Mouse (Mus musculus): ENCODE data around the gene Ube2e1. TPM values are rescaled to one million over a fixed set of nuclear protein-coding genes. Genes with fewer than 3 reads are reported as not detected.
A peak's percentile ranks its signal among the peaks of the same experiment; 100 is the strongest.
"Not testable (repeated sequence)": the region's sequence is repeated elsewhere in the genome, so short reads cannot be mapped to it uniquely, and the experiment has no call there.

Gene Ube2e1
- total RNA-seq, 2 experiments from 2014 or later = 71.8 to 75.0 TPM

- no peak for DNase-seq
Observed at GRCm38 (mm10) chr14:18261203-18261602, 70.5 kb downstream of the Ube2e1 start.

- no peak for DNase-seq
Observed at GRCm38 (mm10) chr14:18242638-18243130, 89.0 kb downstream of the Ube2e1 start.

- DNase-seq = no peak
Observed at GRCm38 (mm10) chr14:18241786-18242185, 89.9 kb downstream of the Ube2e1 start.

GRCm38 (mm10) chr14:18240132-18240531 lies 91.5 kb downstream of the Ube2e1 start:
- DNase-seq = no peak

- peak; percentile 99 for DNase-seq
Observed at GRCm38 (mm10) chr14:18238750-18239731, 92.6 kb downstream of the Ube2e1 start, which contains the start of gene Nr1d2. Gene Nr1d2 (minus strand): TSS chr14:18239127.

GRCm38 (mm10) chr14:18238131-18238749 lies 93.4 kb downstream of the Ube2e1 start:
- DNase-seq = peak; percentile 98 to 99

GRCm38 (mm10) chr14:18237381-18237780 lies 94.3 kb downstream of the Ube2e1 start:
- no peak for DNase-seq

- not testable (repeated sequence) for DNase-seq
Observed at GRCm38 (mm10) chr14:18236496-18237235, 95.0 kb downstream of the Ube2e1 start.

- DNase-seq = no peak
Observed at GRCm38 (mm10) chr14:18233981-18234960, 97.4 kb downstream of the Ube2e1 start.

GRCm38 (mm10) chr14:18233076-18233475 lies 98.6 kb downstream of the Ube2e1 start:
- DNase-seq = no peak

Other genes with a start within 250 kb of the Ube2e1 start
- gene Nr1d2, start 92.7 kb downstream of the Ube2e1 start, total RNA-seq (2021) = 10 to 100 TPM; 69.0 to 98.7 TPM
- gene Nkiras1, start 60.7 kb downstream of the Ube2e1 start, total RNA-seq (2021) = 10 to 100 TPM; 23.5 to 27.0 TPM
- gene Rpl15, start 60.5 kb downstream of the Ube2e1 start, total RNA-seq (2021) = 100 to 1,000 TPM; 864 to 902 TPM